Comparison of ENCODE assay signal across 9 mouse cellular contexts in genomic region chr3:101462294-101462693, GRCm38 (mm10).
DNase-seq lines count a peak whose midpoint lies in the region; ATAC-seq and TF ChIP-seq lines count a peak whose summit lies in the region.
"Had no signal": no experiment of that assay in that cellular context is flagged by ENCODE, and none has a peak within 500 bp of the region (broad histone marks: within the 10 kb centered on the region; RNA-seq: fewer than 3 reads in every experiment).

No protein-coding gene starts in this region.

- H3K4me2 ChIP-seq in kidney, embryonic 16.5 days (replicated peaks; ENCODE audit: low read depth, low read length): no peak overlapping the region
- H3K4me2 ChIP-seq in liver, embryonic 11.5 days: no peak overlapping the region
- no peak overlapping the region for H3K4me2 ChIP-seq in neural tube, embryonic 13.5 days

- H3K9me3 ChIP-seq in embryonic facial prominence, embryonic 10.5 days: peaks cover 9% of the 10 kb centered on the region
- peaks cover 8% of the 10 kb centered on the region for H3K9me3 ChIP-seq in kidney, embryonic 16.5 days (ENCODE audit: low read length)
- no peaks in the 10 kb centered on the region; the same call in 1 of the 2 replicates for H3K9me3 ChIP-seq in liver, embryonic 11.5 days (ENCODE audit: control insufficient read depth, low read length)
- H3K9me3 ChIP-seq in neural tube, embryonic 13.5 days: peaks cover 6% of the 10 kb centered on the region; the same call in 1 of the 2 replicates

- H3K9ac ChIP-seq in kidney, embryonic 16.5 days (replicated peaks; ENCODE audit: low read length): no peak overlapping the region
- H3K9ac ChIP-seq in liver, embryonic 11.5 days (ENCODE audit: low read depth, low read length): no peak overlapping the region
- peak overlapping the region; percentile 57; the same call in 1 of the 2 replicates for H3K9ac ChIP-seq in neural tube, embryonic 13.5 days

- H3K79me3 ChIP-seq in C2C12 (ENCODE audit: low read depth): no peaks in the 10 kb centered on the region

- ATAC-seq in granulocyte monocyte progenitor cell, adult 5-6 weeks (replicated peaks; ENCODE audit: poor library complexity, severe bottlenecking): peak; percentile 81
- ATAC-seq in kidney, embryonic 16.5 days (ENCODE audit: low FRiP score, low TSS enrichment): peak; percentile 46; the same call in 1 of the 2 replicates
- ATAC-seq in liver, embryonic 11.5 days (replicated peaks; ENCODE audit: low FRiP score): peak; percentile 50; the same call in 1 of the 2 replicates
- peak; percentile 65 for ATAC-seq in neural tube, embryonic 13.5 days (ENCODE audit: low read depth)

- no peak overlapping the region for H3K4me3 ChIP-seq in C2C12 (ENCODE audit: insufficient read depth, poor library complexity, severe bottlenecking)
- H3K4me3 ChIP-seq in embryonic facial prominence, embryonic 10.5 days: no peak overlapping the region
- no peak overlapping the region for H3K4me3 ChIP-seq in kidney, embryonic 16.5 days (ENCODE audit: low read length)
- H3K4me3 ChIP-seq in liver, embryonic 11.5 days (ENCODE audit: low read depth, low read length): no peak overlapping the region
- no peak overlapping the region for H3K4me3 ChIP-seq in neural tube, embryonic 13.5 days
- H3K4me3 ChIP-seq in testis, adult 2 months (ENCODE audit: control insufficient read depth, low read depth, low read length): no peak overlapping the region
- H3K4me3 ChIP-seq: erythroblast, embryonic 14.5 days had no signal

- no peaks in the 10 kb centered on the region for H3K36me3 ChIP-seq in C2C12 (ENCODE audit: control insufficient read depth, insufficient read depth)
- peaks cover 53% of the 10 kb centered on the region for H3K36me3 ChIP-seq in embryonic facial prominence, embryonic 10.5 days (replicated peaks)
- peaks cover 20% of the 10 kb centered on the region for H3K36me3 ChIP-seq in kidney, embryonic 16.5 days (ENCODE audit: insufficient read depth, low read length)
- peaks cover 29% of the 10 kb centered on the region for H3K36me3 ChIP-seq in liver, embryonic 11.5 days (ENCODE audit: control insufficient read depth, insufficient read depth, low read length)
- peaks cover 38% of the 10 kb centered on the region for H3K36me3 ChIP-seq in neural tube, embryonic 13.5 days
- no peaks in the 10 kb centered on the region for H3K36me3 ChIP-seq in testis, adult 2 months (ENCODE audit: control insufficient read depth, insufficient read depth, low read length)

- TF ChIP-seq CTCF in C2C12 (IDR thresholded peaks at IDR 0.05; ENCODE audit: control insufficient read depth, insufficient read depth, insufficient read length): peak; percentile 41
- peak; percentile 22; the same call in 1 of the 2 replicates for TF ChIP-seq CTCF in testis, adult 2 months (IDR thresholded peaks at IDR 0.05; ENCODE audit: control insufficient read depth, insufficient read depth, insufficient replicate concordance, low read depth, low read length)

- H3K79me2 ChIP-seq in C2C12 (ENCODE audit: control insufficient read depth, insufficient read depth): no peaks in the 10 kb centered on the region

- DNase-seq in adrenal gland, postnatal 14 days: peak; percentile 85
- peak; percentile 83 for DNase-seq in embryonic facial prominence, embryonic 10.5 days (ENCODE audit: low spot score)
- peak; percentile 70 for DNase-seq in liver, embryonic 11.5 days (ENCODE audit: low spot score)

- no peaks in the 10 kb centered on the region for H3K27me3 ChIP-seq in C2C12 (ENCODE audit: control insufficient read depth, insufficient read depth, insufficient read length)
- no peaks in the 10 kb centered on the region for H3K27me3 ChIP-seq in embryonic facial prominence, embryonic 10.5 days (replicated peaks; ENCODE audit: low read depth, poor library complexity, severe bottlenecking)
- H3K27me3 ChIP-seq in kidney, embryonic 16.5 days (ENCODE audit: insufficient read depth, low read length): no peaks in the 10 kb centered on the region
- H3K27me3 ChIP-seq in liver, embryonic 11.5 days (replicated peaks; ENCODE audit: control insufficient read depth, insufficient read depth, low read length): no peaks in the 10 kb centered on the region
- no peaks in the 10 kb centered on the region for H3K27me3 ChIP-seq in neural tube, embryonic 13.5 days
- no peaks in the 10 kb centered on the region for H3K27me3 ChIP-seq in testis, adult 2 months (ENCODE audit: control insufficient read depth, insufficient read depth, low read length)

- H3K4me1 ChIP-seq in embryonic facial prominence, embryonic 10.5 days: peaks cover 18% of the 10 kb centered on the region
- peaks cover 13% of the 10 kb centered on the region; the same call in 1 of the 2 replicates for H3K4me1 ChIP-seq in kidney, embryonic 16.5 days (ENCODE audit: insufficient read depth, low read length)
- H3K4me1 ChIP-seq in liver, embryonic 11.5 days (replicated peaks; ENCODE audit: control insufficient read depth, insufficient read depth, low read length): peaks cover 17% of the 10 kb centered on the region
- H3K4me1 ChIP-seq in neural tube, embryonic 13.5 days (replicated peaks): peaks cover 34% of the 10 kb centered on the region
- no peaks in the 10 kb centered on the region for H3K4me1 ChIP-seq in testis, adult 2 months (ENCODE audit: control insufficient read depth, insufficient read depth, low read length)

- no peak for TF ChIP-seq POLR2A in testis, adult 2 months (IDR thresholded peaks at IDR 0.05; ENCODE audit: control insufficient read depth, low read depth, low read length)

- H3K27ac ChIP-seq in embryonic facial prominence, embryonic 10.5 days (replicated peaks): peak overlapping the region; percentile 80; the same call in 1 of the 2 replicates
- no peak overlapping the region for H3K27ac ChIP-seq in kidney, embryonic 16.5 days (ENCODE audit: low read length)
- H3K27ac ChIP-seq in liver, embryonic 11.5 days (ENCODE audit: low read depth, low read length): no peak overlapping the region
- H3K27ac ChIP-seq in neural tube, embryonic 13.5 days (replicated peaks): peak overlapping the region; percentile 81; the same call in 1 of the 2 replicates
- no peak overlapping the region for H3K27ac ChIP-seq in testis, adult 2 months (ENCODE audit: control insufficient read depth, insufficient read depth, low read depth, low read length)

- no peak overlapping the region for H3ac ChIP-seq in C2C12 (ENCODE audit: control insufficient read depth, insufficient read length, low read depth)

- 27% methylated on average over 5 of the region's 5 CpGs for WGBS in embryonic facial prominence, embryonic 10.5 days
- 23% methylated on average over 5 of the region's 5 CpGs for WGBS in kidney, embryonic 16.5 days
- 32% methylated on average over 5 of the region's 5 CpGs for WGBS in liver, embryonic 11.5 days
- 18% methylated on average over 5 of the region's 5 CpGs for WGBS in neural tube, embryonic 13.5 days

TF ChIP-seq in C2C12, 6 proteins besides CTCF, POLR2A, EP300 and RAD21:
- no peak for TF ChIP-seq CEBPB (IDR thresholded peaks at IDR 0.05; ENCODE audit: low read depth)
- TF ChIP-seq FOSL1 (IDR thresholded peaks at IDR 0.05; ENCODE audit: insufficient read depth, low read length, poor library complexity, severe bottlenecking): no peak
- no peak for TF ChIP-seq MAX (IDR thresholded peaks at IDR 0.05)

Comparison
In these comparisons a context has a peak if more than half of its experiments do, and no peak if none do; other contexts are left out.
1. H3K27ac ChIP-seq: peak in embryonic facial prominence, embryonic 10.5 days (single experiment) and neural tube, embryonic 13.5 days (single experiment); none in kidney, embryonic 16.5 days (single experiment), liver, embryonic 11.5 days (single experiment) and testis, adult 2 months (single experiment).
2. Peak in every context shown above with its lines, with median percentiles within 50 percentile points of each other: DNase-seq and ATAC-seq.